Mouse (Mus musculus) kidney, embryonic 16.5 days (tissue): Measurements from ENCODE around the gene Taco1. TPM values are rescaled to one million over a fixed set of nuclear protein-coding genes. Genes with fewer than 3 reads are reported as not detected.

ENCODE experiments used
- ATAC-seq: fragments of 200-750 bp; cut with Nextera tagmentation; 2 replicates; pipeline ENCODE4 v1.8.0; 2017; ENCODE audit warnings: moderate TSS enrichment; ENCODE audit not compliant: low FRiP score, low TSS enrichment
- H3K27ac ChIP-seq: fragments of 300-500 bp; sonication (generic); 2 replicates; pipeline ENCODE4 v1.5.1; 2014; ENCODE audit warnings: low read length
- H3K27me3 ChIP-seq: fragments of 300-500 bp; sonication (generic); 2 replicates; pipeline ENCODE4 v1.6.1; 2014; ENCODE audit warnings: low read length, control low read depth, mixed read lengths; ENCODE audit not compliant: insufficient read depth
- H3K36me3 ChIP-seq: fragments of 300-500 bp; sonication (generic); 2 replicates; pipeline ENCODE4 v1.6.1; 2014; ENCODE audit warnings: low read length, control low read depth, mixed read lengths; ENCODE audit not compliant: insufficient read depth
- H3K4me1 ChIP-seq: fragments of 300-500 bp; sonication (generic); 2 replicates; pipeline ENCODE4 v1.6.1; 2014; ENCODE audit warnings: low read length, control low read depth, mixed read lengths; ENCODE audit not compliant: insufficient read depth
- H3K4me2 ChIP-seq: fragments of 300-500 bp; sonication (generic); replicated peaks from 2 replicates; pipeline ENCODE4 v1.6.1; 2014; ENCODE audit warnings: low read depth, low read length
- H3K4me3 ChIP-seq: fragments of 300-500 bp; sonication (generic); 2 replicates; pipeline ENCODE4 v1.5.1; 2014; ENCODE audit warnings: mild to moderate bottlenecking, low read length
- H3K9ac ChIP-seq: fragments of 300-500 bp; sonication (generic); replicated peaks from 2 replicates; pipeline ENCODE4 v1.6.1; 2014; ENCODE audit warnings: low read length
- H3K9me3 ChIP-seq: fragments of 300-500 bp; sonication (generic); 2 replicates; pipeline ENCODE4 v1.6.1; 2016; ENCODE audit warnings: low read length, control low read depth
- WGBS: fragments of 180-500 bp; shearing (Covaris S2); extraction: QIAGEN DNeasy Blood & Tissue Kit; methylation state at CpG from one replicate; pipeline ENCODE4 v1.1.7; 2014; 5-methylcytosine and 5-hydroxymethylcytosine counted together
- polyA plus RNA-seq: library from polyadenylated mRNA; unstranded; fragments of >200 nt; fragmentation: Nextera tagmentation; extraction: Ambion mirVana; gene quantifications from 2 replicates; pipeline ENCODE4 v1.2.1, GENCODE M21; 2015

Gene Taco1
- polyA plus RNA-seq, 1 experiment from 2014 or later, result 13.0 TPM

DNA sequence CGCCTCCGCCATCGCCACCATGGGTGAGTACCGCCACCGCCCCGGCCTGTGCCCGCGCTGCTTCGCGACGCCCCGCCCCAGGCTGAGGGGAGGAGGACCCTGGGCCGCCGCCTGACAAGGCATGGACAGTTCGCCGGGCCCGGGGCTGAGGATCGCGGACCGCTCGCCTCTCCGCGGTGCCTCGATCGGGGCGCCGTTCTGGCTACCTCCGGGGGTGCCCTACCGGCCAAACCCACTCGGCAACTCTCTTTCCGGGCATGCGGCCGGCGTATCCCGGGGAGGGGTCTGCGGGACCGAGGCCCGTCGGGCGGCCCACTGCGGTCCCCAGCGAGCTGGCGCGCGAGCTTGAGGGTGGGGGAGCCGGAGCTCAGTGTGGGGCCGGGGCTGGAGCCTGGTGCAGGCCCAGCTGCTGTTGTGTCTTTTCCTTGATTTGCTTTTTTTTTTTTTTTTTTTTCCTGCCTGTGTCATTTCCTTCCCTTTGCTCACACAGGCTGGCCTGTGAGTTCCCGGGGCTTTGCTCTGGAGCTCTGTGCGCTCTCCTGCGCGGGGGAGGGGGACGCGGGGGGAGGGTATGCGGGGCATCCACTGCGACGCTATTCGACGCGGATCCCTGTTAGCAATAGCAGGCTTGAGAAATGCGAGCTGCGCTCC is 19.2 kb downstream of the Taco1 start:
- Histone ChIP-seq H3K9me3 (no peaks in the 10 kb centered on the region), H3K9ac (peak overlapping the region; percentile 91), H3K27ac (peak overlapping the region; percentile 99), H3K27me3 (no peaks in the 10 kb centered on the region), H3K36me3 (no peaks in the 10 kb centered on the region), H3K4me1 (peaks cover 16% of the 10 kb centered on the region), H3K4me3 (peak overlapping the region; percentile 96), H3K4me2 (peak overlapping the region; percentile 61)
- peak; percentile 81 for ATAC-seq
- WGBS, result under 1% methylated on average over 46 of the region's 61 CpGs

- Histone ChIP-seq H3K9me3 (no peaks in the 10 kb centered on the region), H3K4me1 (no peaks in the 10 kb centered on the region), H3K4me2 (no peak overlapping the region), H3K27me3 (no peaks in the 10 kb centered on the region), H3K4me3 (no peak overlapping the region), H3K27ac (peak overlapping the region; percentile 77), H3K36me3 (0 out of 2 replicates have a peak, but pooled peaks cover 10% of the 10 kb centered on the region), H3K9ac (no peak overlapping the region)
- 82% methylated on average over 1 of the region's 1 CpGs for WGBS
- no peak for ATAC-seq
Measured at GRCm38 (mm10) chr11:106098223-106098622, 32.4 kb downstream of the Taco1 start.

GRCm38 (mm10) chr11:106102866-106103265 is 37.0 kb downstream of the Taco1 start:
- no peak for ATAC-seq
- no peak overlapping the region for H3K4me3 ChIP-seq
- no peaks in the 10 kb centered on the region for H3K9me3 ChIP-seq
- 0 out of 2 replicates have a peak, but pooled peaks cover 10% of the 10 kb centered on the region for H3K36me3 ChIP-seq
- no peaks in the 10 kb centered on the region for H3K27me3 ChIP-seq
- no peak overlapping the region for H3K4me2 ChIP-seq
- H3K27ac ChIP-seq, result no peak overlapping the region
- no peak overlapping the region for H3K9ac ChIP-seq
- 82% methylated on average over 3 of the region's 3 CpGs for WGBS
- no peaks in the 10 kb centered on the region for H3K4me1 ChIP-seq

DNA sequence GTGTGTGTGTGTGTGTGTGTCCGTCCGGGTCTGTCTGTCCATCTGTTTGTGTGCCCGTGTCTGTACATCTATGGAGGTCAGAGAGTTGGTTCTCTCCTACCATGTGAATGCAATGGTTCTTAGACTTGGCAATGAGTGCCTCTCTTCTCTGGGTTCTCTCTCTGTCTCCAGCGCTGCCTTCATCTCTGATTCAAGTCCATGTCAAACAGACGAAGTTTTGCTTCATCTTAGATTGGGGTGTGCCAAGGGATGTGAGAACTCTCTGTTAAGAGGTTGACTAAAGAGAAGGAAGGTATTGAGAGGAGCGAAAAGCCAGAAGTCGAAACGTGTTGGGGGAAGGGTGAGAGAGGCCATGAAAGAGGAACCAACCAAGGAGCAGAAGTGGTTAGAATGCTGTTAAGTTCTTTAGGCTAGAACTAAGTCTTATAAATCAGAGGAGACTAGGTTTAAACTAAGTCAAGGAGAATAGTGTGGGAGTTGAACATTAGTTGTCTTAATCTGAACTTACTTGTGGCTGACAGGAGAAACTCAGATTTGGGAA is 40.3 kb downstream of the Taco1 start:
- Histone ChIP-seq H3K9me3 (no peaks in the 10 kb centered on the region), H3K36me3 (0 out of 2 replicates have a peak, but pooled peaks cover 10% of the 10 kb centered on the region), H3K4me1 (no peaks in the 10 kb centered on the region), H3K4me2 (no peak overlapping the region), H3K9ac (no peak overlapping the region), H3K27me3 (no peaks in the 10 kb centered on the region), H3K4me3 (no peak overlapping the region), H3K27ac (no peak overlapping the region)
- ATAC-seq, result no peak
- 88% methylated on average over 8 of the region's 8 CpGs for WGBS

- no peak overlapping the region for H3K4me2 ChIP-seq
- H3K36me3 ChIP-seq, result peaks cover 17% of the 10 kb centered on the region
- no peak for ATAC-seq
- H3K4me1 ChIP-seq, result no peaks in the 10 kb centered on the region
- no peaks in the 10 kb centered on the region for H3K27me3 ChIP-seq
- no peak overlapping the region for H3K9ac ChIP-seq
- no peak overlapping the region for H3K4me3 ChIP-seq
- no peak overlapping the region for H3K27ac ChIP-seq
- no peaks in the 10 kb centered on the region for H3K9me3 ChIP-seq
Measured at GRCm38 (mm10) chr11:106111688-106112087, 45.8 kb downstream of the Taco1 start.

DNA sequence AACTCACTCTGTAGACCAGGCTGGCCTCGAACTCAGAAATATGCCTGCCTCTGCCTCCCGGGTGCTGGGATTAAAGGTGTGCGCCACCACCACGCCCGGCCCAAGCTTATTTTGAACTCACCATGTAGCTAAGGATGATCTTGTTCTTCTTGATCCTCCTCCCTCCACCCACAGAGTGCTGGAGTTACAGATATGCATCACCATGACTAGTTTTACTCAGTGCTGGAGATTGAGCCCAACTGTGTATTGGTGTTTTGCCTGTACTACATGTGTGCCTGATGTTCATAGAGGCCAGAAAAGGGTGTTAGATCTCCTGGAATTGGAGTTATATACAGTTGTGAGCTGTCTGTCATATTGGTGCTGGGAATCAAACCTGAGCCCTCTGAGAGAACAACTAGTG is 56.4 kb downstream of the Taco1 start:
- peak overlapping the region; percentile 4; the same call in 1 of the 2 replicates for H3K27ac ChIP-seq
- WGBS, result 95% methylated on average over 5 of the region's 5 CpGs
- no peaks in the 10 kb centered on the region for H3K9me3 ChIP-seq
- H3K4me1 ChIP-seq, result no peaks in the 10 kb centered on the region
- no peak overlapping the region for H3K4me2 ChIP-seq
- no peak overlapping the region for H3K4me3 ChIP-seq
- H3K36me3 ChIP-seq, result peaks cover 47% of the 10 kb centered on the region
- H3K9ac ChIP-seq, result no peak overlapping the region
- ATAC-seq, result no peak
- no peaks in the 10 kb centered on the region for H3K27me3 ChIP-seq

GRCm38 (mm10) chr11:106122736-106123135 is 56.9 kb downstream of the Taco1 start:
- no peaks in the 10 kb centered on the region for H3K4me1 ChIP-seq
- H3K4me2 ChIP-seq, result no peak overlapping the region
- H3K4me3 ChIP-seq, result no peak overlapping the region
- no peaks in the 10 kb centered on the region for H3K27me3 ChIP-seq
- H3K27ac ChIP-seq, result peak overlapping the region; percentile 4; the same call in 1 of the 2 replicates
- H3K9me3 ChIP-seq, result no peaks in the 10 kb centered on the region
- 78% methylated on average over 3 of the region's 3 CpGs for whole genome bisulfite sequencing
- no peak overlapping the region for H3K9ac ChIP-seq
- no peak for ATAC-seq
- peaks cover 44% of the 10 kb centered on the region for H3K36me3 ChIP-seq

Other genes starting within 250 kb of the Taco1 start
- gene Cyb561, start 112.7 kb upstream of the Taco1 start, polyA plus RNA-seq, result 33.9 and 37.3 TPM in 2 replicates
- 17.5 and 18.6 TPM in 2 replicates for gene Ace, start 98.1 kb upstream of the Taco1 start, polyA plus RNA-seq
- not detected in 2 replicates for gene Ace3, start 71.4 kb upstream of the Taco1 start, polyA plus RNA-seq
- gene Kcnh6, start 57.9 kb upstream of the Taco1 start, polyA plus RNA-seq, result 0.19 and 0.25 TPM in 2 replicates
- gene Dcaf7, start 29.2 kb upstream of the Taco1 start, polyA plus RNA-seq, result 73.6 and 74.7 TPM in 2 replicates
- gene Map3k3, start 18.6 kb downstream of the Taco1 start, polyA plus RNA-seq, result 12.7 and 22.6 TPM in 2 replicates
- not detected in 2 replicates for gene Gm10840, start 94.8 kb downstream of the Taco1 start, polyA plus RNA-seq
- gene Limd2, start 94.8 kb downstream of the Taco1 start, polyA plus RNA-seq, result 207 and 214 TPM in 2 replicates
- 32.1 and 33.3 TPM in 2 replicates for gene Strada, start 136.1 kb downstream of the Taco1 start, polyA plus RNA-seq
- gene Ccdc47, start 150.3 kb downstream of the Taco1 start, polyA plus RNA-seq, result 96.0 and 101 TPM in 2 replicates
- gene Ddx42, start 150.9 kb downstream of the Taco1 start, polyA plus RNA-seq, result 81.5 and 88.1 TPM in 2 replicates
- gene Ftsj3, start 190.0 kb downstream of the Taco1 start, polyA plus RNA-seq, result 60.5 and 60.7 TPM in 2 replicates
- 312 and 314 TPM in 2 replicates for gene Psmc5, start 190.1 kb downstream of the Taco1 start, polyA plus RNA-seq
- gene Smarcd2, start 206.9 kb downstream of the Taco1 start, polyA plus RNA-seq, result 55.0 and 59.0 TPM in 2 replicates
- 0.81 and 1.0 TPM in 2 replicates for gene Tcam1, start 210.6 kb downstream of the Taco1 start, polyA plus RNA-seq
- gene Gh, start 235.8 kb downstream of the Taco1 start, polyA plus RNA-seq, result not detected in 2 replicates
- gene Cd79b, start 248.7 kb downstream of the Taco1 start, polyA plus RNA-seq, result 6.9 and 7.2 TPM in 2 replicates